Mouse (Mus musculus): Measurements from ENCODE around the gene Aldh5a1. TPM values are rescaled to one million over a fixed set of nuclear protein-coding genes. Genes with fewer than 3 reads are reported as not detected.

The Aldh5a1 gene
- polyA plus RNA-seq, 1 experiment = 0.50 TPM

DNA sequence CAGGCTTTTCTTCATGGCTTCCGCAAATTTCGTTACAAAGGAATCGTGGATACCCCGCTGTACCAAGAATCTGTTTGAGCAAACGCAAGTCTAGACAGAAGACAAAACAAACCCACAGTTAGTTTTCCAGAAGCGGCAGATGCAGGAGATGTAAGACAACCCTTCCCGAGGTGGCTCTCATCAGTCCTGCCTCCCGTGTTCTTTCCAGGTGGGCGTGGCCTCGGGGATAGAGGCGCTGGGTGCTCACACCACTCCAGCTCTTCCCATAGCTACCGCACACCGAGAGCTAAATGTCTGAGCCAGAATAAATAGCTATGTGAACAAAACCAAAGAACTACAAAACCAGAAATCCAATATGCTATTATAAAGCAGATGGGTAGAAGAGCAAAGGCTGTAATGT, 21.6 kb downstream of the Aldh5a1 start:
- no peak overlapping the region for H3K27ac ChIP-seq (ENCODE audit: insufficient read depth, low read length)
- 86% methylated on average over 13 of the region's 13 CpGs for WGBS
- H3K36me3 ChIP-seq (ENCODE audit: control insufficient read depth, insufficient read depth, low read length) = no peaks in the 10 kb centered on the region
- no peaks in the 10 kb centered on the region; the same call in 1 of the 2 replicates for H3K4me1 ChIP-seq (ENCODE audit: control insufficient read depth, insufficient read depth, insufficient read length)
- H3K27me3 ChIP-seq (ENCODE audit: control insufficient read depth, insufficient read depth, low read length) = no peaks in the 10 kb centered on the region
- H3K4me3 ChIP-seq (ENCODE audit: extremely low read depth, insufficient read depth, insufficient read length) = no peak overlapping the region
- TF ChIP-seq POLR2A (IDR thresholded peaks at IDR 0.05; ENCODE audit: low read depth, low read length) (no peak), CTCF (IDR thresholded peaks at IDR 0.05; ENCODE audit: extremely low read depth, insufficient read depth, insufficient read length, insufficient replicate concordance) (no peak)
- DNase-seq (ENCODE audit: low read depth in 1 of 2, low spot score in 2 of 2) = no peak

DNA sequence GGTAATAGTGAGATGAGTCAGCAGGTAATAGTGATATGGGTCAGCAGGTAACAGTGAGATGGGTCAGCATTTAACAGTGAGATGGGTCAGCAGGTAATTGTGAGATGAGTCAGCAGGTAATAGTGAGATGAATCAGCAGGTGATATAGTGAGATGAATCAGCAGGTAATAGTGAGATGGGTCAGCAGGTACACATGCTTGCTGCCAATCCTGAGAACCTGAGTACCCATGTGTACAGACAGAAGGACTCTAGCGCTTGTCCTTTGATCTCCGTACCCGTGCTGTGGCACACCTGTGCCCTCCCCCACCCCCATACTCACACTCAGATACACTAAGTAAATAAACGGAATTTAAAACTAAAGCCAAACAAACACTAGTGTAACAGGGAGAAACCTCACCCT, 22.5 kb downstream of the Aldh5a1 start:
- no peaks in the 10 kb centered on the region for H3K36me3 ChIP-seq (ENCODE audit: control insufficient read depth, insufficient read depth, low read length)
- TF ChIP-seq POLR2A (IDR thresholded peaks at IDR 0.05; ENCODE audit: low read depth, low read length) = no peak
- TF ChIP-seq CTCF (IDR thresholded peaks at IDR 0.05; ENCODE audit: extremely low read depth, insufficient read depth, insufficient read length, insufficient replicate concordance) = no peak
- WGBS = 92% methylated on average over 4 of the region's 4 CpGs
- no peaks in the 10 kb centered on the region for H3K27me3 ChIP-seq (ENCODE audit: control insufficient read depth, insufficient read depth, low read length)
- H3K4me3 ChIP-seq (ENCODE audit: extremely low read depth, insufficient read depth, insufficient read length) = no peak overlapping the region
- no peak overlapping the region for H3K27ac ChIP-seq (ENCODE audit: insufficient read depth, low read length)
- DNase-seq (ENCODE audit: low read depth in 1 of 2, low spot score in 2 of 2) = no peak
- no peaks in the 10 kb centered on the region for H3K4me1 ChIP-seq (ENCODE audit: control insufficient read depth, insufficient read depth, insufficient read length)

DNA sequence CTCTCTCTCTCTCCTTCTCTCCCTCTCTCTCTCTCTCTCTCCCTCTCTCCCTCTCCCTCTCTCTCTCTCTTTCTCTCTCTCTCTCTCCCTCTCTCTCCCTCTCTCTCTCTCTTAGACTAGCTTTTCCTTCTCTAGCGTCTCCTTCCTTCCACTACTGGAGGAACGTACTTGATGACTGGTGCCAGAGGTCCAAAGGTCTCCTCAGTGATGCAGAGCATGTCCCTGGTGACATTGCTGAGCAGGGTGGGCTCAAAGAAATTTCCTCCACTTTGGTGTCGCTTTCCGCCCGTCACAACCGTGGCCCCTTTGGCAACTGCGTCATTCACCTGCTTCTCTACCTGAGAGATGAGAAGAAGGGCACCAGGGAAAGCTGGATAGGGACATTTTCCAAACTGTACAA, 23.9 kb downstream of the Aldh5a1 start:
- Histone ChIP-seq H3K27ac (ENCODE audit: insufficient read depth, low read length) (no peak overlapping the region), H3K36me3 (ENCODE audit: control insufficient read depth, insufficient read depth, low read length) (no peaks in the 10 kb centered on the region), H3K4me3 (ENCODE audit: extremely low read depth, insufficient read depth, insufficient read length) (no peak overlapping the region), H3K27me3 (ENCODE audit: control insufficient read depth, insufficient read depth, low read length) (no peaks in the 10 kb centered on the region), H3K4me1 (ENCODE audit: control insufficient read depth, insufficient read depth, insufficient read length) (no peaks in the 10 kb centered on the region)
- WGBS = 97% methylated on average over 7 of the region's 7 CpGs
- no peak for DNase-seq (ENCODE audit: low read depth in 1 of 2, low spot score in 2 of 2)
- no peak for TF ChIP-seq CTCF (IDR thresholded peaks at IDR 0.05; ENCODE audit: extremely low read depth, insufficient read depth, insufficient read length, insufficient replicate concordance)
- TF ChIP-seq POLR2A (IDR thresholded peaks at IDR 0.05; ENCODE audit: low read depth, low read length) = no peak

DNA sequence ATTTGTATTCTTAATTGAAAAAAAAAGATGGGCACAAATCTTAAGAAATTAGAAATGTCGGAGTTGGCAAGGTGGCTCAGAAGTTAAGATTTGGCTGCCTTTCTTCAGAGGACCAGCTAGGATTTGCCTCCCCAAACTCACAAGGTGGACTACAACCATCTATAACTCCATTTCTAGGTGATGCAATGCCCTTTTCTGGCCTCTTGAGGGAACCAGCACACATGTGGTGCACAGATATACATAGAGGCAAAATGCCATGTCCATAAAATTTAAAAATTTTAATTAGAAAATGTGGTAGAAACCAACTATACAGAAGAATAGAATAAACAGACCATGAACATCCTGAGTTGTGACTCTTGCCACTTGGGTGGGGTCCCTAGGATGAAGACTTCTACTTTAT, 28.3 kb downstream of the Aldh5a1 start:
- Histone ChIP-seq H3K36me3 (ENCODE audit: control insufficient read depth, insufficient read depth, low read length) (no peaks in the 10 kb centered on the region), H3K4me3 (ENCODE audit: extremely low read depth, insufficient read depth, insufficient read length) (no peak overlapping the region), H3K4me1 (ENCODE audit: control insufficient read depth, insufficient read depth, insufficient read length) (no peaks in the 10 kb centered on the region), H3K27ac (ENCODE audit: insufficient read depth, low read length) (no peak overlapping the region), H3K27me3 (ENCODE audit: control insufficient read depth, insufficient read depth, low read length) (no peaks in the 10 kb centered on the region)
- DNase-seq (ENCODE audit: low read depth in 1 of 2, low spot score in 2 of 2) = no peak
- 94% methylated on average over 1 of the region's 1 CpGs for WGBS
- TF ChIP-seq CTCF (IDR thresholded peaks at IDR 0.05; ENCODE audit: extremely low read depth, insufficient read depth, insufficient read length, insufficient replicate concordance) = no peak
- no peak for TF ChIP-seq POLR2A (IDR thresholded peaks at IDR 0.05; ENCODE audit: low read depth, low read length)

DNA sequence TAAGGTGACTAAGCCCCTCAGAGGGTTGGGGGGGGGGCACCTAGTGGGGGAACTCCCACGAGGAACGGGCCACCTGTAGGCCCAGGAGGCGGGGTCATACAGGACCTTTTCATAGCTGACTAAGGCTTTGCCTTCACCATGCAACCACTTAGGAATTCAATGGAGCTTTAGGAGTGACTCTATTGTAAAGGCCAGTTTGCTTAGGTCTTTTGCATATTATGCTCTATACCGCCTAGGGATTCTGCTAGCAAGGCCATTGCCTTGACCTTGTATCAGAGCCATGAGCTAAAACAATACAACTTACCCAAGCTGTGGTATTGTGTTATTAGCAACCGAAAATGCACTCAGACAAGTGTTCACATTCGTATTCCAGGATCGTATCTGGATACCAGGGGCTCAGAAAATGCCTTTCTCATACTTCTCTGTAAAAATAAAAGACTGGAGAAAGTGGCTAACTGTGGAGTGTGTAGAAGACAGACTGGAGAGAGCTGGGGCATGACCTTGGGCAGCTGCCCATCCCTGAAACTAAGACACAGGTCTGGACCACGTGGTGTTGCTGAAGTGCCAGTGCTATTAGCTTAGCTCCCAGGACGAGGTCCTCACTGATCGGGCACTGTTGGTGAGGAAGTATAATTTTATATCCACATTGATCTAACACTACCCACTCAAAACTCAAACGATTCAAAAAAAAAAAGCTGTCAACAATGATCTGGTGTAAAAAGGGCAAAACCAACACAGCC, 30.5 kb downstream of the Aldh5a1 start:
- Histone ChIP-seq H3K27me3 (ENCODE audit: control insufficient read depth, insufficient read depth, low read length) (no peaks in the 10 kb centered on the region), H3K4me1 (ENCODE audit: control insufficient read depth, insufficient read depth, insufficient read length) (no peaks in the 10 kb centered on the region), H3K4me3 (ENCODE audit: extremely low read depth, insufficient read depth, insufficient read length) (no peak overlapping the region), H3K36me3 (ENCODE audit: control insufficient read depth, insufficient read depth, low read length) (no peaks in the 10 kb centered on the region), H3K27ac (ENCODE audit: insufficient read depth, low read length) (no peak overlapping the region)
- no peak for TF ChIP-seq CTCF (IDR thresholded peaks at IDR 0.05; ENCODE audit: extremely low read depth, insufficient read depth, insufficient read length, insufficient replicate concordance)
- TF ChIP-seq POLR2A (IDR thresholded peaks at IDR 0.05; ENCODE audit: low read depth, low read length) = no peak
- WGBS = 78% methylated on average over 11 of the region's 11 CpGs
- DNase-seq (ENCODE audit: low read depth in 1 of 2, low spot score in 2 of 2) = no peak

DNA sequence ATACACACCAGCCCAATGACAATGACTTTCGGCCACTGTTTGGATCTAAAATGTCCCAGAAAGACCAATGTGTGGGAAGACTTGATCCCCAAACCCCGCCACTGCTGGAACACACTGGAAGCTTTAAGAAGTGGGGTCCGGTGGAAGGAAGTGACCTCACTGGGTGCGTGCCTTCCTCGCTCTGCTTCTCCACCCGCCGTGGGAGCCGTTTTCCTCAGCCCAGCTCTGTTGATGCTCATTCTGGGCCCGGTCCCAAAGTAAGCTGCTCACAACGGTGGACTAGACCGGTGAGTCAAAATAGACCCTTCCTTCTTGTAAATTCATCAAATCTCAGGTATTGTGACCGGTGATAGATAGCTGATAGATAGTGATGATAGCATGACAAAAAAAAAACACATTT, 32.0 kb downstream of the Aldh5a1 start:
- DNase-seq (ENCODE audit: low read depth in 1 of 2, low spot score in 2 of 2) = no peak
- Histone ChIP-seq H3K4me3 (ENCODE audit: extremely low read depth, insufficient read depth, insufficient read length) (no peak overlapping the region), H3K4me1 (ENCODE audit: control insufficient read depth, insufficient read depth, insufficient read length) (no peaks in the 10 kb centered on the region), H3K27me3 (ENCODE audit: control insufficient read depth, insufficient read depth, low read length) (no peaks in the 10 kb centered on the region), H3K36me3 (ENCODE audit: control insufficient read depth, insufficient read depth, low read length) (no peaks in the 10 kb centered on the region), H3K27ac (ENCODE audit: insufficient read depth, low read length) (no peak overlapping the region)
- no peak for TF ChIP-seq CTCF (IDR thresholded peaks at IDR 0.05; ENCODE audit: extremely low read depth, insufficient read depth, insufficient read length, insufficient replicate concordance)
- 90% methylated on average over 12 of the region's 12 CpGs for WGBS

DNA sequence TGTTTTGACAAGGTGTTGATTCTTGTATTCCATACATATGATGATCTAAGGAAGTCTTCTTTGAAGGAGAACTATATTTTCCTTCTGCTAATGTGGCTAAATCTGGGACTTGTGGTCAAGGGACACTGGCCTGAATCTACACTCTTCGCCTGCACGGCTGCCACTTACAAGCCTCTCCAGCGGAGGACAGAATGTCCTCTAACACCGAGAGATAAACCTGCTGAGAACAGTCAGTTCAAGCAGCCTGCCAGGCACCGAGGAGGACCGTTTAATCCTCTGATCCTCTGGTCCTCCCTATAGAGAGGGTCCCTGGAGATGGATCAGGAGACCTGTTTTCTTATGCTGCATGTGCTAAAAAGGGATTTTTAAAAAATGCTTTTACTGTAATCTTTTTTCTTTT, 34.0 kb downstream of the Aldh5a1 start:
- Histone ChIP-seq H3K4me1 (ENCODE audit: control insufficient read depth, insufficient read depth, insufficient read length) (no peaks in the 10 kb centered on the region), H3K4me3 (ENCODE audit: extremely low read depth, insufficient read depth, insufficient read length) (no peak overlapping the region), H3K27ac (ENCODE audit: insufficient read depth, low read length) (no peak overlapping the region), H3K36me3 (ENCODE audit: control insufficient read depth, insufficient read depth, low read length) (no peaks in the 10 kb centered on the region), H3K27me3 (ENCODE audit: control insufficient read depth, insufficient read depth, low read length) (no peaks in the 10 kb centered on the region)
- DNase-seq (ENCODE audit: low read depth in 1 of 2, low spot score in 2 of 2) = no peak
- no peak for TF ChIP-seq POLR2A (IDR thresholded peaks at IDR 0.05; ENCODE audit: low read depth, low read length)
- no peak for TF ChIP-seq CTCF (IDR thresholded peaks at IDR 0.05; ENCODE audit: extremely low read depth, insufficient read depth, insufficient read length, insufficient replicate concordance)
- WGBS = 89% methylated on average over 6 of the region's 6 CpGs

Data from spleen, adult 2 months (tissue).